14 mouse cellular contexts compared by ENCODE assay signal in the genomic region with DNA sequence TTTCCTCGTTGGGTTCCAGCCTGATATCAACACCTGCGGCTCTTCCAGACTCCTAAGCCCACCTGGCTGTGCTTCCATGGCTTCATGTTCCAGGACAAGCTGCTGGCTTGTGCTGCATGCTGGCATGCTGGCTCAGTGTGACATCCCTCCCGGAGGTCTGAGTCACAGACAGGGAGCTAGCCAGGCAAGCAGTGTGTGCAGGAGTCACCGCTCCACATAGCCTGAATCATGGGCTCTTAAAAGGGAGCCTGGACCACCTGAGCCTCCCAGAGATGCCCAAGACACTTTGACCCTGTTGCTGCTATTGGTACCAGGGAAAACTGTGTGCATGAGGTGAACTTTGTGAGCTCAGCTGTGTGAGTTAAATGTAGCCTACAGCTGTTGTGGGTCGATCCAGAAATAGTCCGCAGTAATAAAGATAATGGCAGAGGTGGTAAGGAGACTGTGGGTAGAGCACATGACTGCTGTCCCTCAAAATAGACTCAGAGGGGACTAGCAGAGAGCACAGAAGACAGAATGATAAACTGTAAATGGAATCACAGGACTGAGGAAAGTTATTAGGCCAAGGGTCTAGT. TPM values are rescaled to one million over a fixed set of nuclear protein-coding genes. Genes with fewer than 3 reads are reported as not detected.
DNase-seq lines count a peak whose midpoint lies in the region; ATAC-seq and TF ChIP-seq lines count a peak whose summit lies in the region.
"Had no signal": no experiment of that assay in that cellular context is flagged by ENCODE, and none has a peak within 500 bp of the region (broad histone marks: within the 10 kb centered on the region; RNA-seq: fewer than 3 reads in every experiment).

No protein-coding gene starts in this region.

- TF ChIP-seq EP300 in stomach, postnatal 0 days (optimal IDR thresholded peaks at IDR 0.05), result no peak

- no peak for ATAC-seq in stomach, postnatal 0 days (ENCODE audit: low FRiP score, low TSS enrichment)
- ATAC-seq: forebrain, embryonic 14.5 days had no signal

- no peaks in the 10 kb centered on the region for H3K9me3 ChIP-seq in stomach, postnatal 0 days (ENCODE audit: control insufficient read depth, low read length)
- H3K9me3 ChIP-seq: lung, embryonic 15.5 days; midbrain, embryonic 10.5 days had no signal

- WGBS in stomach, postnatal 0 days, result 93% methylated on average over 6 of the region's 6 CpGs

- no peaks in the 10 kb centered on the region for H3K36me3 ChIP-seq in stomach, postnatal 0 days (ENCODE audit: control insufficient read depth, insufficient read depth, low read length)

- H3K4me1 ChIP-seq in stomach, postnatal 0 days (replicated peaks; ENCODE audit: control insufficient read depth, insufficient read depth), result no peaks in the 10 kb centered on the region
- H3K4me1 ChIP-seq: lung, embryonic 15.5 days; midbrain, embryonic 10.5 days had no signal

- no peak for TF ChIP-seq CTCF in stomach, postnatal 0 days (IDR thresholded peaks at IDR 0.05; ENCODE audit: low read depth)

- peak; percentile 95 for DNase-seq in heart, adult 11 months
- no peak for DNase-seq in heart, postnatal 25 days (ENCODE audit: low spot score)
- DNase-seq in brain, adult 2 months (ENCODE audit: low read depth, low spot score), result peak; percentile 75
- DNase-seq in heart, adult 9 months (ENCODE audit: low spot score in 2 of 2), result peak; percentile 44 to 52
- DNase-seq in heart, postnatal 4 days, result peak; percentile 20
- DNase-seq in stomach, postnatal 0 days (ENCODE audit: low spot score), result no peak
- no peak for DNase-seq in cerebellum, adult 9-10 months
- DNase-seq in layer of hippocampus, adult 9-11 months, result no peak
- DNase-seq: cerebellum, adult 8-10 months; kidney, adult 8-10 months; thymus, postnatal 4 days had no signal

- H3K9ac ChIP-seq in stomach, postnatal 0 days (ENCODE audit: low read length), result no peak overlapping the region
- H3K9ac ChIP-seq: lung, embryonic 15.5 days had no signal

- intact Hi-C loops in heart, postnatal 25 days (cut with DNase I), result no loop called here

- no peaks in the 10 kb centered on the region for H3K27me3 ChIP-seq in stomach, postnatal 0 days (ENCODE audit: control insufficient read depth, insufficient read depth, low read length)
- H3K27me3 ChIP-seq: lung, embryonic 15.5 days had no signal

- no peak overlapping the region for H3K27ac ChIP-seq in stomach, postnatal 0 days (replicated peaks)
- H3K27ac ChIP-seq: lung, embryonic 15.5 days; midbrain, embryonic 10.5 days had no signal

- no peak overlapping the region for H3K4me2 ChIP-seq in stomach, postnatal 0 days (replicated peaks; ENCODE audit: low read depth)
- H3K4me2 ChIP-seq: lung, embryonic 15.5 days had no signal

- no peak overlapping the region for H3K4me3 ChIP-seq in stomach, postnatal 0 days (ENCODE audit: low read depth, low read length)
- H3K4me3 ChIP-seq: lung, embryonic 15.5 days; midbrain, embryonic 10.5 days had no signal

RNA-seq across cellular contexts. Expression of a gene that starts 37.5 kb away (rescaled TPM):
- total RNA-seq in heart, postnatal 25 days (2021), result 100 to 1,000 TPM; 112 to 120 TPM
- total RNA-seq in heart, postnatal 4 days (2021), result 100 to 1,000 TPM; 141 to 145 TPM
- polyA plus RNA-seq in stomach, postnatal 0 days (2015; fragmentation: Nextera tagmentation; extraction: Ambion mirVana), result 221 and 222 TPM in 2 replicates

RNA-seq across cellular contexts. Expression of a gene that starts 37.7 kb away (rescaled TPM):
- total RNA-seq in heart, postnatal 25 days (2021), result 10 to 100 TPM in 1 of 2 experiments, 1 to 10 TPM in 1; 9.3 to 11.2 TPM
- 10 to 100 TPM; 17.2 to 18.0 TPM for total RNA-seq in heart, postnatal 4 days (2021)
- polyA plus RNA-seq in stomach, postnatal 0 days (2015; fragmentation: Nextera tagmentation; extraction: Ambion mirVana), result 19.0 and 20.5 TPM in 2 replicates

Comparison
In these comparisons a context has a peak if more than half of its experiments do, and no peak if none do; other contexts are left out.
1. DNase-seq: peak in heart, adult 11 months (single experiment), brain, adult 2 months (single experiment), heart, adult 9 months (2 of 2) and heart, postnatal 4 days (single experiment); none in heart, postnatal 25 days (single experiment), stomach, postnatal 0 days (single experiment), cerebellum, adult 9-10 months (single experiment) and layer of hippocampus, adult 9-11 months (single experiment).